8 mouse cellular contexts compared by ENCODE assay signal in genomic region chr5:136563996-136564395, GRCm38 (mm10). TPM values are rescaled to one million over a fixed set of nuclear protein-coding genes. Genes with fewer than 3 reads are reported as not detected.
DNase-seq lines count a peak whose midpoint lies in the region; ATAC-seq and TF ChIP-seq lines count a peak whose summit lies in the region.

No protein-coding gene starts in this region.

- H3K9ac ChIP-seq in heart, embryonic 12.5 days, result no peak overlapping the region
- H3K9ac ChIP-seq in lung, embryonic 15.5 days, result 0 out of 2 replicates have a peak overlapping the region, but pooled peaks have one; percentile 13
- H3K9ac ChIP-seq in forebrain, embryonic 13.5 days, result no peak overlapping the region
- H3K9ac ChIP-seq in midbrain, embryonic 14.5 days (replicated peaks; ENCODE audit: low read length), result no peak overlapping the region

- H3K4me2 ChIP-seq in heart, embryonic 12.5 days, result peak overlapping the region; percentile 18
- H3K4me2 ChIP-seq in lung, embryonic 15.5 days, result peak overlapping the region; percentile 99; the same call in 1 of the 2 replicates
- H3K4me2 ChIP-seq in forebrain, embryonic 13.5 days, result peak overlapping the region; percentile 96
- peak overlapping the region; percentile 97 for H3K4me2 ChIP-seq in midbrain, embryonic 14.5 days (ENCODE audit: low read length)

- H3K27ac ChIP-seq in heart, embryonic 12.5 days (ENCODE audit: poor library complexity, severe bottlenecking), result no peak overlapping the region
- no peak overlapping the region for H3K27ac ChIP-seq in lung, embryonic 15.5 days
- no peak overlapping the region for H3K27ac ChIP-seq in forebrain, embryonic 13.5 days
- H3K27ac ChIP-seq in midbrain, embryonic 14.5 days (replicated peaks; ENCODE audit: low read depth, low read length), result no peak overlapping the region
- no peak overlapping the region for H3K27ac ChIP-seq in gastrocnemius, adult 2 months

- intact Hi-C loops in heart, postnatal 36 days (cut with DNase I), result no loop called here
- intact Hi-C loops in gastrocnemius, adult 2 months (cut with DNase I), result no loop called here

- no peaks in the 10 kb centered on the region for H3K9me3 ChIP-seq in heart, embryonic 12.5 days (replicated peaks)
- no peaks in the 10 kb centered on the region for H3K9me3 ChIP-seq in lung, embryonic 15.5 days
- H3K9me3 ChIP-seq in forebrain, embryonic 13.5 days (replicated peaks), result no peaks in the 10 kb centered on the region
- no peaks in the 10 kb centered on the region for H3K9me3 ChIP-seq in midbrain, embryonic 14.5 days (ENCODE audit: control insufficient read depth, low read length)

- ATAC-seq in heart, embryonic 12.5 days (ENCODE audit: insufficient number of reproducible peaks, low FRiP score), result no peak
- no peak for ATAC-seq in lung, embryonic 15.5 days (ENCODE audit: borderline replicate concordance, extremely low read depth, low FRiP score, low TSS enrichment)
- ATAC-seq in forebrain, embryonic 13.5 days, result no peak
- ATAC-seq in midbrain, embryonic 14.5 days (ENCODE audit: low FRiP score, low TSS enrichment), result no peak

- H3K27me3 ChIP-seq in heart, embryonic 12.5 days (replicated peaks), result no peaks in the 10 kb centered on the region
- H3K27me3 ChIP-seq in lung, embryonic 15.5 days, result peaks cover 4% of the 10 kb centered on the region; the same call in 1 of the 2 replicates
- peaks cover 14% of the 10 kb centered on the region for H3K27me3 ChIP-seq in forebrain, embryonic 13.5 days
- peaks cover 10% of the 10 kb centered on the region for H3K27me3 ChIP-seq in midbrain, embryonic 14.5 days (ENCODE audit: control insufficient read depth, insufficient read depth, low read length)

- 51% methylated on average over 3 of the region's 3 CpGs for WGBS in heart, embryonic 12.5 days
- WGBS in lung, embryonic 15.5 days, result 44% methylated on average over 3 of the region's 3 CpGs
- 57% methylated on average over 3 of the region's 3 CpGs for WGBS in forebrain, embryonic 13.5 days
- 57% methylated on average over 3 of the region's 3 CpGs for WGBS in midbrain, embryonic 14.5 days

- no peaks in the 10 kb centered on the region for H3K36me3 ChIP-seq in heart, embryonic 12.5 days
- H3K36me3 ChIP-seq in lung, embryonic 15.5 days, result no peaks in the 10 kb centered on the region
- no peaks in the 10 kb centered on the region for H3K36me3 ChIP-seq in forebrain, embryonic 13.5 days (ENCODE audit: poor library complexity, severe bottlenecking)
- no peaks in the 10 kb centered on the region for H3K36me3 ChIP-seq in midbrain, embryonic 14.5 days (ENCODE audit: control insufficient read depth, insufficient read depth, low read length)

- H3K4me3 ChIP-seq in heart, embryonic 12.5 days, result no peak overlapping the region
- 0 out of 2 replicates have a peak overlapping the region, but pooled peaks have one; percentile 7 for H3K4me3 ChIP-seq in lung, embryonic 15.5 days
- peak overlapping the region; percentile 10; the same call in 1 of the 2 replicates for H3K4me3 ChIP-seq in forebrain, embryonic 13.5 days
- H3K4me3 ChIP-seq in midbrain, embryonic 14.5 days (replicated peaks; ENCODE audit: low read depth, low read length), result no peak overlapping the region
- H3K4me3 ChIP-seq in gastrocnemius, adult 2 months, result no peak overlapping the region

- H3K4me1 ChIP-seq in heart, embryonic 12.5 days (replicated peaks), result peaks cover 25% of the 10 kb centered on the region
- H3K4me1 ChIP-seq in lung, embryonic 15.5 days, result peaks cover 63% of the 10 kb centered on the region
- H3K4me1 ChIP-seq in forebrain, embryonic 13.5 days, result peaks cover 53% of the 10 kb centered on the region
- H3K4me1 ChIP-seq in midbrain, embryonic 14.5 days (ENCODE audit: control insufficient read depth, insufficient read depth, low read length), result peaks cover 34% of the 10 kb centered on the region

- DNase-seq in heart, postnatal 36 days, result no peak
- no peak for DNase-seq in lung, postnatal 4 days
- DNase-seq in midbrain, embryonic 14.5 days, result no peak
- no peak for DNase-seq in gastrocnemius, adult 2 months
- DNase-seq in T-cell, adult 2 months (ENCODE audit: low spot score), result no peak

- no peak for TF ChIP-seq CTCF in gastrocnemius, adult 2 months (IDR thresholded peaks at IDR 0.05)

RNA-seq across cellular contexts. Expression of gene Cux1, which starts 3.3 kb away (rescaled TPM):
- polyA plus RNA-seq in heart, embryonic 12.5 days (2016; fragmentation: Nextera tagmentation; extraction: Ambion mirVana), result 81.0 and 85.4 TPM in 2 replicates
- 10 to 100 TPM; 93.1 to 99.6 TPM for total RNA-seq in heart, postnatal 36 days (2021)
- 100 and 114 TPM in 2 replicates for polyA plus RNA-seq in lung, embryonic 15.5 days (2015; fragmentation: Nextera tagmentation; extraction: Ambion mirVana)
- polyA plus RNA-seq in forebrain, embryonic 13.5 days (2015; fragmentation: Nextera tagmentation; extraction: Ambion mirVana), result 139 and 143 TPM in 2 replicates
- polyA plus RNA-seq in midbrain, embryonic 14.5 days (2014; fragmentation: Nextera tagmentation; extraction: Ambion mirVana), result 109 and 112 TPM in 2 replicates
- total RNA-seq in gastrocnemius, adult 2 months (2021), result 10 to 100 TPM; 80.9 to 88.2 TPM

Comparison
In these comparisons a context has a peak if more than half of its experiments do, and no peak if none do; other contexts are left out.
1. H3K4me2 ChIP-seq: peak in every context shown above with its lines; median percentile 99 in lung, embryonic 15.5 days; 97 in midbrain, embryonic 14.5 days; 96 in forebrain, embryonic 13.5 days; 18 in heart, embryonic 12.5 days.
2. H3K4me3 ChIP-seq: peak in lung, embryonic 15.5 days (single experiment) and forebrain, embryonic 13.5 days (single experiment); none in heart, embryonic 12.5 days (single experiment), midbrain, embryonic 14.5 days (single experiment) and gastrocnemius, adult 2 months (single experiment).